Mouse (Mus musculus) urinary bladder, postnatal 14 days (tissue): ENCODE data around the gene Vgll4.
A peak's percentile ranks its signal among the peaks of the same experiment; 100 is the strongest.

Experiments used
- DNase-seq: peaks from one replicate; pipeline ENCODE4 v3.0.0; 2021; ENCODE audit warnings: low spot score

Vgll4 gene

GRCm38 (mm10) chr6:114969213-114970120 is at the start of gene Vgll4:
Gene Vgll4, minus strand, starts transcription at chr6:114969994.
- peak; percentile 84 for DNase-seq

- DNase-seq, result no peak
Observed at GRCm38 (mm10) chr6:115015461-115015860, 45.7 kb upstream of the Vgll4 start.

- no peak for DNase-seq
Observed at GRCm38 (mm10) chr6:115013574-115013973, 43.8 kb upstream of the Vgll4 start.

- DNase-seq, result no peak
Observed at GRCm38 (mm10) chr6:115011792-115012191, 42.0 kb upstream of the Vgll4 start.

- no peak for DNase-seq
Observed at GRCm38 (mm10) chr6:115010815-115011214, 41.0 kb upstream of the Vgll4 start.

GRCm38 (mm10) chr6:115010304-115010703 is 40.5 kb upstream of the Vgll4 start:
- DNase-seq, result no peak

GRCm38 (mm10) chr6:115007728-115008127 is 37.9 kb upstream of the Vgll4 start:
- peak; percentile 89 for DNase-seq

- DNase-seq, result peak; percentile 43
Observed at GRCm38 (mm10) chr6:115006948-115007347, 37.2 kb upstream of the Vgll4 start.

- no peak for DNase-seq
Observed at GRCm38 (mm10) chr6:115006065-115006464, 36.3 kb upstream of the Vgll4 start.

- DNase-seq, result no peak
Observed at GRCm38 (mm10) chr6:115005351-115005890, 35.6 kb upstream of the Vgll4 start.

- no peak for DNase-seq
Observed at GRCm38 (mm10) chr6:115004636-115005035, 34.8 kb upstream of the Vgll4 start.

GRCm38 (mm10) chr6:114998374-114999031 is 28.7 kb upstream of the Vgll4 start:
- DNase-seq, result no peak

- DNase-seq, result no peak
Observed at GRCm38 (mm10) chr6:114997471-114997870, 27.7 kb upstream of the Vgll4 start.

GRCm38 (mm10) chr6:114996910-114997309 is 27.1 kb upstream of the Vgll4 start:
- no peak for DNase-seq

- DNase-seq, result no peak
Observed at GRCm38 (mm10) chr6:114994079-114994478, 24.3 kb upstream of the Vgll4 start.

- peak; percentile 41 for DNase-seq
Observed at GRCm38 (mm10) chr6:114993659-114994058, 23.9 kb upstream of the Vgll4 start.

GRCm38 (mm10) chr6:114991909-114992308 is 22.1 kb upstream of the Vgll4 start:
- DNase-seq, result no peak

- peak; percentile 69 for DNase-seq
Observed at GRCm38 (mm10) chr6:114988619-114988980, 18.8 kb upstream of the Vgll4 start.

- DNase-seq, result peak; percentile 77
Observed at GRCm38 (mm10) chr6:114987966-114988618, 18.3 kb upstream of the Vgll4 start.

- DNase-seq, result no peak
Observed at GRCm38 (mm10) chr6:114982671-114983070, 12.9 kb upstream of the Vgll4 start.

- no peak for DNase-seq
Observed at GRCm38 (mm10) chr6:114979715-114980114, 9.9 kb upstream of the Vgll4 start.

GRCm38 (mm10) chr6:114976915-114977419 is 7.2 kb upstream of the Vgll4 start:
- peak; percentile 68 for DNase-seq
